Mouse (Mus musculus) left cerebral cortex, postnatal 36 days (tissue): ENCODE measurements at regions not wholly inside any gene's neighbourhood (a gene's known extent, or its start where the extent isn't known, plus 50 kb on each side); places are given as distances from the start of the nearest gene placed in this dataset.

ENCODE experiments used
- DNase-seq, 2 experiments: peaks; one replicate each; pipeline ENCODE4 v3.0.0; 2021 to 2022; ENCODE audit warnings: low spot score in 2 of 2, mixed read lengths in 1 of 2
- intact Hi-C: fragments of 180-260 bp; cut with DNase I; formaldehyde crosslinking; loops from one replicate; pipeline ENCODE4 v1.15.1; 2025

DNA sequence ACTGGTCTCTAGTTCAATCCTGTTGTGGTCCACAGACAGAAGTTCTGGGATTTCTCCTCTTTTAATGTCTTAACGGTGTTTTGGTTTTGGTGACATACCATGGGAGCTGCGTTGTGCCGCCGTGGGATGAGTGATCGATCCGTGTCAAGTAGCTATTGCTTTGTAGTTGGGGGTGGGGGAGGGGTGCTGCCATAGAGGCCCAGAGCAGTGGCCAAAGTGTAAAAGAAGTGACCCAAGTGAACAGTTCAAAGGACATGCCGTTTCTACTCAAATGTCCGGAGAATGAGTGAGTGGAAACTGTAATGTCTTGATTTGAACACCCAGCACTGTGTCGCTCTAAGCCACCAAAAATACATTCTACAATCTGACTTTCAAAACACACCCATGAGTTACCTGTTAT is 123.7 kb upstream of the Rpl34 start:
- no peak for DNase-seq
- intact Hi-C loops = no loop called here

DNA sequence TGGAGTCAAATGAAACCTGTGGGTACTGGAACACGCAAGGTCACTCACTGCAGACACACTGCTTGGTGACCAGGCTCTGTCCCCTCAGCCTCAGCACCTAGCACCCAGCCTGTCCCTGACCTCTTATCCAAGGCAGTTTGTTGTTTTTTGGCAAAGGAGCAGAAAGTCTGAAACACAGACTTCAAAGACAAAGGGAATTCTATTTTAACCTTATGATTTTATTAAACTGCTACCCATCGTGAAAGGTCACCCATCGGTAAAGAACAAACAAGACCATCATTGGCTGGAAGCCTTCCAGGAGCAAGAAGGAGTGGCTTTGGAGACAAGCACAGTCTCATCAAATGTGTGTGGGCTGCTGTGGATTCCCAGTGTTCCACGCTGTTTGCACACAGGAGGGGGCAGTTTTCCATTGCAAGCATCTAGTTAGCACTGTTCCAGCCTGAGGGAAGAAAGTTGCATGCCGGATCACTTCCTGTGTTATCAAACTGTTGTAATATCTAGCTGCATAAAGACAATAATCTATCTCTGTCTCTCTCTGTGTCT is 120.6 kb upstream of the Rpl34 start:
- intact Hi-C loops = no loop called here
- no peak for DNase-seq

DNA sequence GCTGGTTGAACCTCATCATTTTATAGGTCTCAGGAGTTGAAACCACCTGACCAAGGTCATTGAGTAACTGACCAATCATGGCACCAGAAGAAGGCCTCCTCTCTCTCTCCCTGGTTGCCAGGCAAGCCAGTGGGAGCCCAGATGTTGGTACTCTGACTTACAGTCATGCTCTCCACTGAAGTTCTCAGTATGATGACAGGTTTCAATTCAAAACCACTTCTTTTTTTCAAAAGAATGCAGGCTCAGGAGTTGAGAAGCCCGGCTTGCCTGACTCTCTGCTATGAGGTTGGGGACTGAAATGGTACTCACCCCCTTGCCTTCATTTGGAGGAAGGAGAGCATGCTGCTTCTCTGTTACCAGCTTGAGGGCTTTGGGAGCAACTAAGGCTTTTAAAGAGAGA is 111.6 kb upstream of the Rpl34 start:
- intact Hi-C loops = no loop called here
- DNase-seq = no peak

DNA sequence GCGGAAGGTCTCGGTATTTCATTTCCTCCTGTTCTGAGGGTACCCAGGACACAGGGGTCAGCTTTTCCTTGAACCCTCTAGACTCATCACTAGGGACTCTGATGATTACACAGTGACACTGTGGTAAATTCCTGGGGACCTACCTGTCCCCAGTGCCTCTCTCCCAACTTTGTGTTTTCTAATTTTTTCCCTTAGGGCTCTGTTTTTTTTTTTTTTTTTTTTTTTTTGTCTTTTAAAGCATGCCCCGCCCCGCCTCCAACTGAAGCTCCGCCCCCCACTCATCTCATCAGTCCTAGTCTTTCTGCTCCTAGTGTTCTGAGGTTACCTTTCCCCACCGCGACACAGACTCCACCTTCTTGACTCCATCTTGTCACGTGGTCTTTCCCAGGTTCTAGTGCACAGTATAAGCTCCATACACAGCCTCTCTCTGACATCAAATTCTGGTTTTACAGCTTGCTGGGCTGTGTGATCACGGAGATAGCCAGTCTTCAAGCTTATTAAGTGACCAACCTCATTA is 109.8 kb upstream of the Rpl34 start:
- DNase-seq = no peak
- intact Hi-C loops = no loop called here

DNA sequence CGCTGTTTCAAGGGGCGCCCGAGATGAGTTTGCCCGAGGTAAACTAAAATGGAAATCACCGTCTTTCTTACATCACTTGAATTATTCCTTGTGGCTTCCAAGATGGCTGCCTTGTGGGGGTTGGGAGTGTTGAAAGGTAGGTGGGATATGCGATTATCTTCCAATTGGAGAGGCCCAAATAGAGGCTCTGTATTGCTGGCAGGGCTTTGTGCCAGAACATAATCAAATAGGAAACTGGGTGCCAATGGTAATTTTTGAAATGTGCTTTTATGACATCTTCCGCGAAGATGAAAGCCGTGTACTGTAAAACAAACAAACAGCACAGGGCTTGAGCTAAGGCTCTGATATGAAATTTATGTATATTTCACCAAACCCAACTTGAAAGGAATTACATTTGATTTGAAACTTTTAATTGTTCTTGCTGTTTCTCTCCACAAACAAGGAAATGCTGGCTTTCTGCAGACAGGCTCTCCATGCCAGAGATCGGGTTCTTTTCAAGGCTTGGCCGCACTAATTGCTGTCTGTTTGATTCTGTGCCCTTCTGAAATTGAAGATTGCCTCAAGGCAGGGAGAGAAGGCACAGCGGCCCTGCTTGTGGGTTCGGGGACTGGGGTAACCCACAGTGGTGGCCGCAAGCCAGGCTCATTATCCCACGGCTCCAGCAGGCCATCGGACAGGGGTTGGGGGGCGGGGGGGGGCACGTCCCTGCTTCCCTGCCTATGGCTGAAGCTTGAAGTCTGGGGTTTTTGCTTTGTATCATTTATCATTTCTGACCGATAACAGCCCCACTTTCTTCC is 108.6 kb upstream of the Rpl34 start:
- intact Hi-C loops = no loop called here
- DNase-seq = no peak

DNA sequence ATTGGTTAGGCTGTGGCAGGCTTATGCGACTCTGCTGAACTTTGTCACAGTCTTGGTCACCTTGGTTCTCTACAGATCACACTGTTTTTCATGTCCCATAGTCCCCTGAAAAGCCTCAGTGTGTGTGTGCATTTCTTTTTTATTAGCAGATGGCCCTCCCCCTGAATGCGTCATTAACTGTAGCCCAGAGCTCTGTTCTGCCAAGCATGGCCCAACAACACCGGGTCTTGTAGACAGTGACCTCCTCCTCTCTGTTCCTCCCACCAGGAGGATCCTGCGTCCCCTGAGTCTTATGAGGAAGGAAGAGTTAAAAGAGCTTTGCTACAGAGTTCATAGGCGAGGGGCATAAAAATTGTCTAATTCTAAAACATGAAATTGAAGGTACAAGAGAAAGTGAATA is 103.5 kb upstream of the Rpl34 start:
- intact Hi-C loops = no loop called here
- DNase-seq = no peak

DNA sequence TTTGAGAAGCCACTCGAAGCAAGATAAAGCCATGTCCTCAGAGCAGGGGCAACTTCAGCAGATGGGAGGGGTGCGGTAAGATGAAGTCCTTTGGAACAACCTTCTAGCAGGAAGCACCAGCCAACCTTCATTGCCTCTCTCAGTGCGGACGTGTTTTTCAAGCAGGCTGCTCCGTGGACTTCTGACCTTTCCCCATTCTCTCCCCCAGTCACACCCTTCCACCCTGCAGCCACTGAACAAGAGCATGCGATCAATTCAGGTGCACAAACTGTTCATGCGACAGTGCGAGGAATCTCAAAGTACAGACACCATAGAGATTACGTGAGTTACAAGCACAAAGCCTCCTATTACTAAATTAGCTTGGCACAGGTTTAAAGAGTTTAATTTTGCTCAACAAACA is 102.9 kb upstream of the Rpl34 start:
- DNase-seq = no peak
- intact Hi-C loops = no loop called here

DNA sequence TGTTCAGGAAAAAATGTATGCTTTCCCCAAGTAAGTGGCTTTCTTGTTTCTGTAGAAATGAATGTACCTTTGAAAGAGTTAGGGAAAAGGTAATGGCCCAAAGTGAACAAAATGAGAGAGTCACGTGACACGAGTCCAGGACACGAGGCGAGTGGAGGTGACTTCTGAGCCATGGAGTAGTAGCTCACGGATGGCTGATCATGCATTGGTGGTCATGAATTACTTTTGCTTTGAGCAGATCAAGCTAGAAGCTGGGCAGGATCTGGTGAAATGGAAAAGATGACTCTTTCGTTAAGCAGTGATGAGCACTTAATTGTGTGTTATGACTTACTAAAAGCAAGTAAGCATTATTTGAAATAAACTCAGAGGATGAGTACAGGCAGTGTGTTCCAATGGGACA is 101.6 kb upstream of the Rpl34 start:
- intact Hi-C loops = no loop called here
- no peak for DNase-seq

DNA sequence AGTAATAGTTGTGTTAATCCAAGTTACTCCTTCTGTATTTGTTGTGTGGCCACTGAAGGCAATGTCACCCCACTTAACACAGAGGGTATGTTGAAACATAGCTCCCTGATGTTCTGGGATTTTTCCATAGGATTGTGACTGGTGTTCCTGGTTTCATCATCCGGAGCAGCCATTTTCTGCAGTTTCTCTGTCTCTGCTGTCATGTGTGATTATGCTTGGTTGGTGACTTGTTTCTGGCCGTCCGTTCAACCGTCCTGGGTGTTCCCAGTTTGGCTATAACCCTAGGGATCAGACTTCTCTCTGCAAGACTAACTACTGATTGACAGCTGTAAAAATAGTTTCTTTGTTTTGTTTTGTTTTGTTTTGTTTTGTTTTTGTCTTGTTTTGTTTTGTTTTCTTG is 98.1 kb upstream of the Rpl34 start:
- DNase-seq = no peak
- intact Hi-C loops = no loop called here

DNA sequence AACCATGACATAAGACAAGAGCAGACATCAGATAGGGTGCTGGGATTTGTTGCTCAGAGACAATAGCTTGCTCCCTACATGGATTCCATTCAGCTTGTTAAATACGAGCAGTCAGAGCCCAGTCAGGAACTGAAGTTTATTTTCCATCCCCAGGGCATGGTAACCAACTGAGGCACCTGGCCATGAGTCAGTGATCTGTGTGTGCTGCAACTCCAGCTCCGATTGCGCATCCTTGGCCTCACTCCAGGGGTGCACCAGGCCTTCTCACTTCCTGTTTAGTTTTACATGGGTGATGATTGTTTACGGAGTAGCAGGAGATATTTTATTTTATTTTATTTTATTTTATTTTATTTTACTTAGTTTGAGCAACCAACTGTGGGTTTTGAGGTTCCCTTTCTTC is 97.7 kb upstream of the Rpl34 start:
- intact Hi-C loops = no loop called here

DNA sequence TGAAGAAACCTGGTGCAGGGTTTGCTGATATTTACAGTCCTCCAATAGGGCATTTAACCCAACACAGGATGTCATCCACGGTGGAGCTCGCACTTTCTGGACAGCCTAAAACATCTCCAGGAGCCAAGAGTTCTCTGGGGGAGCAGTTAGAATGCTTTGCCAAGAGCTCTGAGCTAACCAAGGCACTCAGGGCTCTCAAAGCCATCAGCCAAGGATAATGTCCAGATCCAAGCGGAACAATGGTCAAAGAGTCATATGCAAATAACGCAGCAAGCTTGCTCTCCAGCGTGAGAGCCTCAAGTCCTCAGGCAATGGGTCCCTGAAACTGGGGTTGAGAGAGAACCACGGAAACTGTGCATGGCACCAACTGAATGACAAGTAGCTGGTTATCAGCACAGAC is 96.8 kb upstream of the Rpl34 start:
- DNase-seq = no peak
- intact Hi-C loops = no loop called here

More for the DNA sequence above, 97.7 kb upstream of the Rpl34 start:
- no peak for DNase-seq

DNA sequence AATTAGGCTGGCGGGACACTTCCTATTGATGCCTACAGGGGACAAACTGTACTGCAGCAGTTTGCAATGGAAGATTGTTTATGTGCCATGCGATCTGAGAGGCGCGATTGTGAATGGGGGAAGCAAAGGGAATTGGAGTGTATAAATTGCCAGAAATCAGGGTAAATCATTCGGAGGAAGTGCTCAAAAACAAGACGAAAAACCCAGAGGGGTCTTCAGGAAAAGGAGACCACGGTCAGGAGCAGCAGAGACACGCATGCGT is 89.6 kb upstream of the Rpl34 start:
- intact Hi-C loops = no loop called here
- DNase-seq = no peak

DNA sequence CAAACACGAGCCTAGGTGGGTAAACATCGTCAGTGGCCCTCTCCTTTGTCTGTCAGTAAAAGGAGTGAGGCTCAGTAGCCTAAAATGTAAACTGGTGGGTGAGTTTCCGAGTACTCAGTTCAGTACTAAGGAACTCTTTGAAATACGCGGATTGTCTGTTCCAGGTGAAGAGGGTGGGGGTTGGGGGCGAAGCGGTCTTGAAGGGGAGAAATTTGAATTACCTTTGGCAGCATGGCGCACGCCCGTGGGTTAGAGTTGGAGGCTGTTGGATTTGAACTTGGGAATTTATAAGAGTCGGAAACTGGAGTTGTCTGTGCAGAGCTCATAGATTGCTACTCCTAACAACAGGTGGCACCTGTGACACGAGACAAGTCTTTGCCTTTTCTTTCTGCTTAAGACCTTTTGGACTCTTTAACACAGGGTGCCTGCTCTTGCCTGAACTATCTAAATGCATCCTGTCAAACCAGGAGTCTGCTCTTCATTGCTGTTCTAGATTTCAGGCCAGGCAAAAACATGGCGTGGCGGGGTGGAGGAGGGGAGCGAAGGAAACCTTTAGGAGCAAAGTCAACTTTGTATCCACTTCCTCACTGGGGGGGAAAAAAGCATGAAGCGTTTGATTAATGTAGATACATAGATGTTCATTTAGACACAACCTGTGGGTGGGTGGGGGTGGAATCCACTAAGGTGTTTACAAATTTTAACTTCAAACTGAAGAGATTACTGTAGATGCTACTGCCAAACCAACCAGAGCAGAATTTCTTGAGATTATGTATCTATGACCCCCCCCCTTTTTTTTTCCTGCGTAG is 89.0 kb upstream of the Rpl34 start:
- DNase-seq = no peak

DNA sequence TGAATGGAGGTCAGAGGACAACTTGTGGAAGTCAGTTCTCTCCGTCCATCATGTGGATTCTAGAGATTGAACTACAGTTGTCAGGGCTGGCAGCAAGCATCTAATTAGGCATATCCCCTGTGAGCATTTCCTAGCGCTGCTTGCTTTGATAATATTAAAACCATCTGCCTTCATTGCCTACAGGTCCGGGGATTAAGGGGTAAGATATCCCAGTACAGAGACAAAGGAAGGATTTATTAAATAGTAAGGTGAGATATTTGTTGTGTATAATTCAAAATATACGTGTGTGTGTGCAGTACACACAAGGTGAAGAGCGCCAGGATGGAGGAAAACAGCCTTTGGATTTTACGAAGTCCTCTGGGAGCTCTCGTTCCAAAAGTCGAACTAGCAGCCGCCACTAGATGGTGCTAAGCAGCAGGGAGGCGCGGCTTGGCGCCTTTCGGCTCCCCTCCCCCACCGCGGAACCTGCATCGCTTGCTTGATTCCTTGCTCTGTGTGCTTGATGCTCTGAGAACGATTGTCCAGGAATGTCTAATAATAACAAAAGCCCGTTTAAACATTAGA is 88.4 kb upstream of the Rpl34 start:
- intact Hi-C loops = loop anchor here (1.0 kb wide), 1 partner anchor 419 kb away; no protein-coding TSS in a partner anchor
- peak; percentile 83 to 84 for DNase-seq

More for the DNA sequence above, 89.0 kb upstream of the Rpl34 start:
- intact Hi-C loops = no loop called here

DNA sequence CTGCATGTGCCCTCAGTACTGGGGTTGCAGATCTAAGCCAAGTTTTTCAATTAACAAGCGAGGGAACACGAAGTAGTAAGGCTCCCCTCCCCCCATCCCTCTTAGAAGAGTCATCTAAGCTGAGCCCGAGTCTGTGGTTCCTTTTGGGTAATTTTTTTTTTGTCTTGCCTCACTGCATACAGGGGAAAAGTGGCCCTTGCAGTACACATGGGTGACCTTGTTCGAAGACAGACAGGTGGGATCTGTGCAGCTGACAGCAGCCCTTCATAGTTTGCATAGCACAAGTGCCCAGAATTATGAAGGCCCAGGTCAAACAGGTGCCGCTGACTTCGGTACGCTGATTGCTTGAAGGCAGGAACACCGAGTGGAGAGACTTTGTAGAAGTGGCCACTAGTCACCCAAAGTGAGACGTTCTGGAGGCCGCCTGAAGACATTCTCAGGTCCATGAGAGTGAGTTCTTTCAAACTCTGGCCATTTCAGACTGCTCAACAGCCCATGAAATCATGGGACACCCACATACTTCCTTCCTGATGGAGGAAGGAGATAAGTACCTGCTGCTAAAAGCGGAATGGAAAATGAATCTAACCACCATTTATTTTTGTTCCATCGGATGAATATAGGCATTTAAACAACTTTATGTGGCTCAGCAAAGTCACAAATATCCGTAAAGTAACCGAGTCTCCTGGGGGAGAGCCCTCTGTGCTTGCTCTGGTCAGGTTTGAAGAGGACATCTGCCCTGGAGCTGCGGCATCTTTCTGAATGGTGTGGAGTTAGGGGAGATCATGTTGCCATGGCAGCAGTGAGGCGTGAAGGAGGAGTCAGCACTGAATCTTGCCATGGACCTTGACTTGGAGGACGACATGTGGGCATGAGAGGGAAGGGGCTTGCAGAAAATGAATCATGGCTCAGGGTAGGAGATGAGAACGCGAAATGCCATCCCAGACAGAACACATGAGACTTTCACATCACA is 79.8 kb upstream of the Rpl34 start:
- no peak for DNase-seq
- intact Hi-C loops = no loop called here

DNA sequence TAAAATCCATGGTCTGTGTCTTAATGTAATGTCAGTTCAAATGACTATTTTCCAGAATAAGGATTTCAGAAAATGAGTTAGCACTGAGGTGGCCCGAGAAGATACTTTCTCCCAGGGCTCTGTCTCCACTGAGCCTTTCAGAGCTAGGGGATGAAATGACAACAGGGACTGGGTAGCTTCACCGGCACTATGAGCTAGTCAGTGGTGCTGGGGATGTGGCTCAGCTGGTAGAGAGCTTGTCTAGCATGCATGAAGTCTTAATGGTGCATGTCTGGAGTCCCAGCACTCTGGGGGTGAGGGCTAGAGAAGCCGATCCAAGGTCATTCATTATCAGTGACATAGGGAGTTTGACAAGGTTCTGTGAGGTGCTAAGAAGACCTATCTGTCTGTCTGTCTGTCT is 75.1 kb upstream of the Rpl34 start:
- intact Hi-C loops = no loop called here
- no peak for DNase-seq

DNA sequence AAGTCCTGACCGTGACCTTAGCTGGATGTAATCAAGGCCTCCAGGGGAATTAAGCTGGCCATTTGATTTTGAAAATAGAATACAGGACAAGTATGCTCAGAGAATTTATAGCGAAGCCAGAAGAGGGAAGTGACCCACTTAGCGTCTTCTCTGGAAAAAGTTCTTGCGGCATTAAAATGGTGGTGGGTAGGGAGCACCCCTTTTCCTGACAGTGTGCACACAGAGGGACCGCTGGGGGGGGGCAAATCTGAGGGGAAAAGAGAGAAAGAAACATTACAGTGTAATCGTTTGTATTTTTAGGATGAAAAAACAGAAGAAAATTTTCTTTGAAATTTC is 74.1 kb upstream of the Rpl34 start:
- DNase-seq = no peak

DNA sequence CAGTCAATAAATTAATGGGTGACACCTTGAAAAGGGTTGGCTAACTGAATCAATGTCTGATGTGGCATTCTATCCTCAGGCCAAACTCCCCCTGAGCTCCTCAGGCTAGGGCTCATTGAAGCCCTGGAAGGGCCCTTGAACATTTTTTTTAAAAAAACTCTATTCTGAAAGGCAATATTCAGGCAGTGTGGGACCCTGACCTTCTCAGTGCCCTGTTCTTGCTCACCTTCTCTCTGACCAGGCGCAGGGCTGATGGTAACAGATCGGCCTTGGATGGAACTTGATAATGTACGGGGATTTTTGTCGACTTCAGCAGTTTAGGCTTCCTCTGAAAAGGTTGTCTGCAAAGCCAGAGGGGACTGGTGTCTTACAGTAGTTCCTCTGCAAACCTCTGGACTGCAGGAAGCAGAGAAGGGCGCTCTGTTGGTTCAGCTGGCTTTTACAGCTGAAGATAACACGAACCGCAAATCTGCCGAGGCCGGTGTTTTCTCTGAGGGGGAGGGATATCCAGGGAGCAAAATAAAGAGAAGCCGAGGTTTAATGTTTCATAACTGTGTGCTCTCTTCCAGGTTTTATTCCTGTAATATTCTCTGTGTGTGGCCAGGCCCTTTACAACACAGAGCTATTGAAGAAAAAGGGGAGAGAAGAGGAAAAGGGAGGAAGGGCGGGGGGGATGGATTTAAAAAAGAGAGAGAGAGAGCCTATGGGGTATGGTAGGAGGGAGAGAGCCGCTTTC is 73.6 kb upstream of the Rpl34 start:
- DNase-seq = no peak
- intact Hi-C loops = no loop called here

More for the DNA sequence above, 74.1 kb upstream of the Rpl34 start:
- intact Hi-C loops = no loop called here

DNA sequence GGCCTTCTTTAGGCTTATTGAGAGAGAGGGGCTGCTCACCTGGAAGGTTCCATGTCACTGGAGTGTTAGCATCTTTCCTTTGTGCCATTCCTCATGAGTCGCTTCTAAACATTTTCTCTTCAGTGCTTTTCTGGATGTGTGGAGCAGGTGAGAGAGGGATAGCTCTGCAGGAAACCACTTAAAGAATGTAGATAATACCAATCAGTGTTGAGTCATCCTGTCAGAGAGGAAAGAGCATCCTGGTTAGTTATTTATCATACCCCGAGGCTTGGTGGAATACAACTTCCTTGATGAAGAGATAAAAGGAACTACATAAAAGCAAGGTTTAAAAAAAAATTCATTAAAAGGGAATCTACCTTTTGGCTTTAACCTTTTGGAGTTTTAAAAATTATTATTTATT is 69.8 kb upstream of the Rpl34 start:
- intact Hi-C loops = no loop called here
- DNase-seq = no peak
